8 mouse cellular contexts compared by ENCODE assay signal in genomic region chr16:30308616-30309394, GRCm38 (mm10). TPM values are rescaled to one million over a fixed set of nuclear protein-coding genes. Genes with fewer than 3 reads are reported as not detected.
DNase-seq lines count a peak whose midpoint lies in the region; ATAC-seq and TF ChIP-seq lines count a peak whose summit lies in the region.

No protein-coding gene starts in this region.

- TF ChIP-seq CTCF in brain, embryonic 14.5 days (IDR thresholded peaks at IDR 0.05; ENCODE audit: borderline replicate concordance, extremely low read depth, insufficient read depth, insufficient read length): no peak

- peaks cover 33% of the 10 kb centered on the region for H3K4me1 ChIP-seq in erythroblast, embryonic 14.5 days (ENCODE audit: control insufficient read depth)
- H3K4me1 ChIP-seq in hindbrain, embryonic 11.5 days (replicated peaks; ENCODE audit: control insufficient read depth, insufficient read depth, low read length): peaks cover 15% of the 10 kb centered on the region
- H3K4me1 ChIP-seq in lung, embryonic 16.5 days (replicated peaks; ENCODE audit: control insufficient read depth, insufficient read depth, low read length): peaks cover 22% of the 10 kb centered on the region

- H3K36me3 ChIP-seq in erythroblast, embryonic 14.5 days (ENCODE audit: control insufficient read depth): peaks cover 11% of the 10 kb centered on the region
- H3K36me3 ChIP-seq in hindbrain, embryonic 11.5 days (ENCODE audit: control insufficient read depth, insufficient read depth, low read length): no peaks in the 10 kb centered on the region
- H3K36me3 ChIP-seq in lung, embryonic 16.5 days (ENCODE audit: control insufficient read depth, insufficient read depth, low read length): no peaks in the 10 kb centered on the region

- H3K27me3 ChIP-seq in erythroblast, embryonic 14.5 days (ENCODE audit: control insufficient read depth): peaks cover 43% of the 10 kb centered on the region
- H3K27me3 ChIP-seq in hindbrain, embryonic 11.5 days (ENCODE audit: control insufficient read depth, insufficient read depth, low read length): peaks cover 46% of the 10 kb centered on the region
- peaks cover 48% of the 10 kb centered on the region for H3K27me3 ChIP-seq in lung, embryonic 16.5 days (ENCODE audit: control insufficient read depth, insufficient read depth, low read depth, low read length)

- no peak for TF ChIP-seq POLR2A in brain, embryonic 14.5 days (IDR thresholded peaks at IDR 0.05; ENCODE audit: borderline replicate concordance, extremely low read depth, insufficient read depth, insufficient read length, poor library complexity, severe bottlenecking)

- H3K4me3 ChIP-seq in erythroblast, embryonic 14.5 days (replicated peaks): peak overlapping the region; percentile 58
- H3K4me3 ChIP-seq in hindbrain, embryonic 11.5 days (ENCODE audit: low read depth, low read length): peak overlapping the region; percentile 58
- peak overlapping the region; percentile 59 for H3K4me3 ChIP-seq in lung, embryonic 16.5 days (ENCODE audit: low read length)

- WGBS in hindbrain, embryonic 11.5 days: 1% methylated on average over 68 of the region's 72 CpGs
- WGBS in lung, embryonic 16.5 days: under 1% methylated on average over 64 of the region's 72 CpGs

- H3K4me2 ChIP-seq in hindbrain, embryonic 11.5 days (replicated peaks; ENCODE audit: low read depth, low read length): peak overlapping the region; percentile 97
- peak overlapping the region; percentile 93 for H3K4me2 ChIP-seq in lung, embryonic 16.5 days (ENCODE audit: low read depth, low read length)

- H3K27ac ChIP-seq in hindbrain, embryonic 11.5 days (ENCODE audit: low read depth, low read length): no peak overlapping the region
- H3K27ac ChIP-seq in lung, embryonic 16.5 days (ENCODE audit: low read length): no peak overlapping the region

- DNase-seq in ES-CJ7 (ENCODE audit: low read depth, low spot score): peak; percentile 51
- peak; percentile 84 for DNase-seq in brain, embryonic 14.5 days (ENCODE audit: low read depth)
- DNase-seq in hindbrain, embryonic 11.5 days (ENCODE audit: low spot score): peak; percentile 64
- peak; percentile 42 to 46 for DNase-seq in layer of hippocampus, postnatal 14 days (ENCODE audit: low spot score in 2 of 2)
- DNase-seq in retina, adult 2 months (ENCODE audit: low read depth, low spot score): peak; percentile 38
- peak; percentile 37 to 47 for DNase-seq in thymus, postnatal 36 days

- peak overlapping the region; percentile 45; the same call in 1 of the 2 replicates for H3K9ac ChIP-seq in hindbrain, embryonic 11.5 days (ENCODE audit: low read depth, low read length)
- H3K9ac ChIP-seq in lung, embryonic 16.5 days (ENCODE audit: low read length): peak overlapping the region; percentile 65

- ATAC-seq in hindbrain, embryonic 11.5 days (ENCODE audit: low FRiP score): peak; percentile 25; the same call in 1 of the 2 replicates
- ATAC-seq in lung, embryonic 16.5 days (ENCODE audit: low read depth): peak; percentile 70

- H3K9me3 ChIP-seq in erythroblast, embryonic 14.5 days (ENCODE audit: control insufficient read depth, low read length): peaks cover 4% of the 10 kb centered on the region; the same call in 1 of the 2 replicates
- no peaks in the 10 kb centered on the region for H3K9me3 ChIP-seq in hindbrain, embryonic 11.5 days (ENCODE audit: control insufficient read depth, low read length)
- no peaks in the 10 kb centered on the region for H3K9me3 ChIP-seq in lung, embryonic 16.5 days (ENCODE audit: control insufficient read depth, low read length)

RNA-seq across cellular contexts. Expression of gene Gp5, which starts 1.8 kb away (rescaled TPM):
- polyA plus RNA-seq in brain, embryonic 14.5 days (2012; rRNA removed): 0.57 and 0.96 TPM in 2 replicates
- 0.22 and 0.35 TPM in 2 replicates for polyA plus RNA-seq in erythroblast, embryonic 14.5 days (2012)
- 1.3 and 2.4 TPM in 2 replicates for polyA plus RNA-seq in hindbrain, embryonic 11.5 days (2014; fragmentation: Nextera tagmentation; extraction: Ambion mirVana)
- total RNA-seq in layer of hippocampus, postnatal 14 days (2021): 1 to 10 TPM; 2.1 to 2.2 TPM
- polyA plus RNA-seq in lung, embryonic 16.5 days (2015; fragmentation: Nextera tagmentation; extraction: Ambion mirVana): 1.8 and 2.0 TPM in 2 replicates

RNA-seq across cellular contexts. Expression of gene Lrrc15, which starts 25.7 kb away (rescaled TPM):
- polyA plus RNA-seq in brain, embryonic 14.5 days (2012; rRNA removed): 0.15 and 0.41 TPM in 2 replicates
- polyA plus RNA-seq in erythroblast, embryonic 14.5 days (2012): not detected in 2 replicates
- 0.91 and 1.1 TPM in 2 replicates for polyA plus RNA-seq in hindbrain, embryonic 11.5 days (2014; fragmentation: Nextera tagmentation; extraction: Ambion mirVana)
- total RNA-seq in layer of hippocampus, postnatal 14 days (2021): under 1 TPM; 0.14 to 0.21 TPM
- 0.13 and 0.20 TPM in 2 replicates for polyA plus RNA-seq in lung, embryonic 16.5 days (2015; fragmentation: Nextera tagmentation; extraction: Ambion mirVana)

RNA-seq across cellular contexts. Expression of gene Cpn2, which starts 41.5 kb away (rescaled TPM):
- not detected in 2 replicates for polyA plus RNA-seq in brain, embryonic 14.5 days (2012; rRNA removed)
- polyA plus RNA-seq in erythroblast, embryonic 14.5 days (2012): 0.01 TPM in 1 of 2 replicates, not detected in the other
- polyA plus RNA-seq in hindbrain, embryonic 11.5 days (2014; fragmentation: Nextera tagmentation; extraction: Ambion mirVana): not detected in 2 replicates
- not detected for total RNA-seq in layer of hippocampus, postnatal 14 days (2021)
- polyA plus RNA-seq in lung, embryonic 16.5 days (2015; fragmentation: Nextera tagmentation; extraction: Ambion mirVana): not detected in 2 replicates
